Mouse (Mus musculus) bone marrow macrophage, adult 2 months (primary cell): ENCODE results near the gene Gpsm1. TPM values are rescaled to one million over a fixed set of nuclear protein-coding genes. Genes with fewer than 3 reads are reported as not detected.

Source experiments
- H3K27ac ChIP-seq: 2 replicates; pipeline ENCODE4 v1.5.1; 2012; ENCODE audit warnings: low read depth, low read length; ENCODE audit not compliant: insufficient read depth
- H3K4me1 ChIP-seq: 2 replicates; pipeline ENCODE4 v1.6.1; 2012; ENCODE audit warnings: low read length; ENCODE audit not compliant: control insufficient read depth, insufficient read depth
- H3K4me3 ChIP-seq: 2 replicates; pipeline ENCODE4 v1.5.1; 2012; ENCODE audit warnings: mild to moderate bottlenecking, low read length, moderate library complexity; ENCODE audit not compliant: insufficient read depth
- CTCF ChIP-seq: IDR thresholded peaks from 2 replicates; pipeline ENCODE4 v1.5.1; 2012; ENCODE audit warnings: low read depth, mild to moderate bottlenecking, low read length, moderate library complexity
- POLR2A ChIP-seq: IDR thresholded peaks from 2 replicates; pipeline ENCODE4 v1.6.1; 2012; ENCODE audit warnings: mild to moderate bottlenecking, low read depth, low read length, borderline replicate concordance
- polyA plus RNA-seq: library from polyadenylated mRNA; stranded (reverse); fragments of >200 nt; gene quantifications from 2 replicates; pipeline ENCODE4 v1.2.4, GENCODE M21; 2012; ENCODE audit not compliant: missing spikeins, insufficient read depth, insufficient read length

Gene Gpsm1
- polyA plus RNA-seq, 1 experiment, result 5.5 TPM

DNA sequence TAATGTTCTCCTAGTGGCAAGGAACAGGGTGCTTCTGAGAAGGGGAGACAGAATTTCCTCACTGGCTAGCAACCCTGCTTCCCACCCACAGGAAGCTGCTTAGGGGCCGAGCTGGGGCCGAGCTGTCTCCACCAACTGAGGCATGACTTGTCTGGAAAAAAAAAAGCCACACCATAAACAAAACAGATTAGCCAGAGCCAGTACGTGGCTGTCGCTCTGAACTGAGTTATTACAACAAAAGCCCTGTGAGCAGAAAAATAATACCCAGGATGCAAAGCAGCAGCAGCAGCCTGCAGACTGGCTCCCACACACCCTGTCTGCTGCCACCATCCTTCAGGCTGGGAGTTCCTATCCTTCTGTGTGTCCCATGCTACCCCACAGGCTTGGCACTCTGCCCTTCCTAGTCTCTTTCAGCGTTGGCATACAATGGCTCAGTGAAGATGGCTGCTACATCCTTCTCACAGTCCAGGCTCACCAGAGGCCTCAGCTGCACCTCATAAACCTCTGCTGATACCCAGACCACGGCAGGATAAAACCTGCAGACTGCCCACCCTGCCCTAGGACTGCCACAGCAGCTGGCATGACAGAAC, 18.6 kb upstream of the Gpsm1 start:
- Histone ChIP-seq H3K4me3 (no peak overlapping the region), H3K4me1 (no peaks in the 10 kb centered on the region), H3K27ac (no peak overlapping the region)
- no peak for TF ChIP-seq POLR2A
- TF ChIP-seq CTCF, result no peak

DNA sequence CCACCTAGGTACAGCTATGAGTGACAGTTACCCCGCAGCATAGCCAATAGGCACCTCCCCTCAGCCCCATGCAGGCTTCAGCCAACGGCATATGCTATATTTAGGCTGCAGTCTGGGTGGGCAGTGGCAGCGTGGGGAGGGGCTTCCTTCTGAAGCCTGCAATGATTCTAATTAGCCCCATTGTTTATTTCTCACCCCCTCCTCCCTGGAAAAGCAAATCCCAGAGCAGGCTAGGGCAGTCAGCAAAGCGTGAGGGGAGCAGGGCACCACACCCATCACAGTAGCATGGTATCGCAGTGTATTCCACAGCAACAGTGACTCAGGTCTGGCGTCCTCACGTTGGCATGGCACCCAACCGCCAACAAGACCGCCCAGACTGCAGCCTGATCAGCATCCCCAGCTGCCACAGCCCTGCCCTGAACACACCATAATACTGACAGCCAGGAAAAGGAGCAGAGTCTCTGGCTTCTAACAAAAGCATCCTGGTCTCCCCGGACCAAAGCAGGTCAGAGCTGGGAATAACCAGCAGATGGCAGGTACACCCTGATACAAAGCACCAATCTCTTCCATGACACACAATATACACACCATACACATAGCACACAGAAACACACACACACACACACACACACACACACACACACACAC, 17.0 kb upstream of the Gpsm1 start:
- Histone ChIP-seq H3K4me3 (no peak overlapping the region), H3K4me1 (no peaks in the 10 kb centered on the region), H3K27ac (no peak overlapping the region)
- TF ChIP-seq POLR2A, result no peak
- TF ChIP-seq CTCF, result no peak

DNA sequence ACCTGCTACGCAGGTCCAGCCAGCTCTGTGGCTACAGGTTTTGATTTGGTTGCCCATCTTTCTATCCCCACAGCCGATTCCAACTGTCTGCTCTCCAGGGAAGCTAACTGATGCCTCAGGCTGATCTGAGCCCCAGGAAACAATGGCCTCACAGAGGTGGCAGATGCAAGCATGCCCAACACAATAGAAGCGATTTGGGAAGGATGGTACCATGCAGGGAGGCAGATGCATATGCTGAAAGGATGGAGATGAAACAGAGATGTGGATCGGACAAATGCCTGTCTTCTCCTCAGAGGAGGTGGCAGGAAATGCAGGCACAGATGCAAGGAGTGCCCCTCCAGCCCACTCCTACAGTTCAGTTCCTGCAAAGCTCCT, 16.5 kb upstream of the Gpsm1 start:
- no peak overlapping the region for H3K27ac ChIP-seq
- H3K4me1 ChIP-seq, result no peaks in the 10 kb centered on the region
- no peak for TF ChIP-seq POLR2A
- no peak for TF ChIP-seq CTCF
- no peak overlapping the region for H3K4me3 ChIP-seq

DNA sequence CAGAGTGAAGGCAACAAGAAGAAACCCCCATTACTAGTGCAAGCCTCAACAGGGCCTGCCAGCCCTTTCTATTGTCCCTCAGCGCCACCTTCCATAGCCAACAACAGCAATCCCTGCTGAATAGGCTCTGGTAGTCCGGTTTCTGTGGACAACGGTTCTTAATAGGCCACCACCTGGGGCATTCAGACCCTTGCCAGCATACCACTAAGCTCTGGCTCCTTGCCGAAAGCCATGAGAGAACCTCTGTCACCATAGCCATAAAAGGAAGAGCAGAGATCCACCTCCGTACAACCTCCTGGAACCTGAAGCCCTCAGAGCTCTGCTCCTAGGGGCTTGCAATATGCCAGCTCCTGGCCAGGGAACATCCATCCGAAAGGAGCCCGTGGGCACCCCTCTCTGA, 16.0 kb upstream of the Gpsm1 start:
- no peak overlapping the region for H3K4me3 ChIP-seq
- TF ChIP-seq POLR2A, result no peak
- no peak for TF ChIP-seq CTCF
- no peak overlapping the region for H3K27ac ChIP-seq
- H3K4me1 ChIP-seq, result no peaks in the 10 kb centered on the region

DNA sequence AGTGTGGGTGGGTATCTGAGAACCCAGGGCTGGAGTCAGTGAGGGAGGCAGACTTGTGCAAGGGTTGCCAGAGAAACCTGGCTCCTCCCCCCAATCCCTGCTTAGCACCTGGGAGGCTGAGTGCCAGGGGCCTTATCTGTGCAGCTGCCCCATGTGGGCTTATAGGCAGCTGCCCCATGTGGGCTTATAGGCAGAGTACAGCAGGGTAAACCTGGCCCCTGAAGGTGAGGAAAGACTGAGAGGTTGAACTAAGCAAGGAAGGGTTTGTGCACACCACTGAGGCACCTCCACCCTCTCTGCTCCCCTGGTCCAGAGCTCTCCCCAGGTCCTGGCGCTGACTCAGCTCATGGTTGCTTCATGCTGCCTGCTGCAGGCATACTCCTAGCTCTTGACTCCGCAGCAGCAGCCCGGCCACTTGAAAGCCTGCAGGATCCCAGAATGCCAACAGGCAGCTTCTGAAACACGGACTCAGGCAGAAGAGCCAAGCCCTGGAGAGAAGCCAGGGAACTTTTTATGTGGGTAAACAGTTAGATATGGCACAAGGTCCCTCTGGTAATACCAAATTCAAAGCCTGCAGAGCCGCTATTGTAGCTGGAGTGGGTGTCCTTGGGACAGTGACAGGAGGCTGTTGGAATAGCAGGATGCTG, 15.0 kb upstream of the Gpsm1 start:
- no peak for TF ChIP-seq POLR2A
- TF ChIP-seq CTCF, result no peak
- Histone ChIP-seq H3K4me3 (no peak overlapping the region), H3K27ac (no peak overlapping the region), H3K4me1 (no peaks in the 10 kb centered on the region)

DNA sequence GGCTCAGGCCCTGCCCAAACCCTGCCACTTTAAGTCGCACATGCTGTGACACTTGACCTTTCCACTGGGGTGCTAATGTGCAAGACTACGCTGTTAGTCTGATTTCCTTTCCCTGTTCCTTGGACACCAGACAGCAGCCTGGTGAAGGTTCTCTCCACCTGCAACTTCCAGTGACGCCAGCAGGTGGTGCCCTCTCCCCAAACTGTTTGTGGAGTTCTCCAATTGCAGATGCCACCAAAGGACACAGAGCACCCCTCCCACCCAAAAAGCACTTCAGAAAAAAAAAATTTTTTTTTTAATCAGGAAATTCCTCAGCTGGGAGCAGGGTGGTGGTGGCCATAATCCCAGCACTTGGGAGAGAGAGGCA, 14.5 kb upstream of the Gpsm1 start:
- H3K4me1 ChIP-seq, result no peaks in the 10 kb centered on the region
- no peak for TF ChIP-seq POLR2A
- TF ChIP-seq CTCF, result peak; percentile 87

DNA sequence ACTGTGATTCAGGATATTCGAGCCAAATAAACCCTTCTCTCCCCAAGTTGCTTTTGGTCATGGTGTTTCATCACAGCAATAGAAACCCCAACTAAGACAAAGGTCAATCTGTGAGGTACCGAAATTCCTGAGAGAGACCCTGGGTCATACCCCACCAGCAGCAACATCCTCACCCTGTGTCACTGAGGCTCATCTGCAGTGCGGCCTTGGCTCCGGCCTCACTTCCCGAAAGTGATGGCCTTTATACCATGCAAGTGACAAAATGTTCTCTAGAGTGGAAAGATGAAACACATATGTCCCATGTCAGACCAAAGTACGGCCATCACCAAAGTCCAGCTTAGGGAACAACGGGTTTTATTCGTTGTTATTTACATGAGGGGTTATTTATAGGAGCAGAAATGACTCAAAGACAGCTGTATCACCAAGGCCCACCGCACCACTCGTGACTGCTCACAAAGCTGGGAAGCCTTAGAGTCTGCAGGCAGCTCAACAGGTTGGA, 13.3 kb upstream of the Gpsm1 start:
- Histone ChIP-seq H3K4me3 (no peak overlapping the region), H3K27ac (no peak overlapping the region), H3K4me1 (no peaks in the 10 kb centered on the region)
- no peak for TF ChIP-seq POLR2A

More for the DNA sequence above, 14.5 kb upstream of the Gpsm1 start:
- Histone ChIP-seq H3K27ac (no peak overlapping the region), H3K4me3 (no peak overlapping the region)

DNA sequence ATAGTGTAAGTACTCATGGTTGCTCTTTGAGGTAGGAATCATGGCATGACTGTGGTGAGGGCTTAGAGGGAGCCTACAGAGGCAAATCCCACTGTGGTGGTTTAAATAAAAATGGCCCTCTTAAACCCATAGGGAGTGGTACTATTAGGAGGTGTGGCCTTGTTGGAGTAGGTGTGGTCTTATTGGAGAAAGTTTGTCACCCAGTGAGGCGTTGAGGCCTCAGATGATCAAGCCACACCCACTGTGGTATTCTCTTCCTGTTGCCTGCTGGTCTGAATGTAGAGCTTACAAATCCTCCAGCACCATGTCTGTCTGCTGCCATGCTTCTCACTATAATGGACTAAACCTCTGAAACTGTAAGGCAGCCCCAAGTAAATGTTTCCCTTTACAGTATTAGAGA, 10.6 kb upstream of the Gpsm1 start:
- Histone ChIP-seq H3K4me1 (peaks cover 5% of the 10 kb centered on the region; the same call in 1 of the 2 replicates), H3K4me3 (no peak overlapping the region), H3K27ac (no peak overlapping the region)
- TF ChIP-seq CTCF (no peak), POLR2A (no peak)

DNA sequence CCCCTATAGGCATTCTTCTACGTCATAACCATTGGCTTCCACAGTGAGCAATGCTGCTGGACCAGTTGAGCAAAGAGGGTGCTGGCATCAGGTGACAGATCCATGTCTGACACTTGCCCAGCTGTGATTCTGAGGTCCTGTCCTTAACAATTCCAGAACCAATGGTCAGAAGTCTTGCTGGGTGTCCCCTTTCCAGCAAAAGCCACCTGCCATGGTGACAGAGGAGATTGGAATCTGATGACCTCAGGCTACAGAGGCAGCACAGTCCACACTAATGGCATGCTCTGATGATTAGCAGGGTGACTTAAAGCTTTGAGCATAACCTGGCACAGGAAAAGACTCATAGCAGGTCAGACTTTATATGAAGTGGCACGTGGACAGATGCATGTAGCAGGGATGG, 9.8 kb upstream of the Gpsm1 start:
- TF ChIP-seq POLR2A (no peak), CTCF (no peak)
- Histone ChIP-seq H3K4me3 (no peak overlapping the region), H3K27ac (no peak overlapping the region), H3K4me1 (peaks cover 5% of the 10 kb centered on the region; the same call in 1 of the 2 replicates)

DNA sequence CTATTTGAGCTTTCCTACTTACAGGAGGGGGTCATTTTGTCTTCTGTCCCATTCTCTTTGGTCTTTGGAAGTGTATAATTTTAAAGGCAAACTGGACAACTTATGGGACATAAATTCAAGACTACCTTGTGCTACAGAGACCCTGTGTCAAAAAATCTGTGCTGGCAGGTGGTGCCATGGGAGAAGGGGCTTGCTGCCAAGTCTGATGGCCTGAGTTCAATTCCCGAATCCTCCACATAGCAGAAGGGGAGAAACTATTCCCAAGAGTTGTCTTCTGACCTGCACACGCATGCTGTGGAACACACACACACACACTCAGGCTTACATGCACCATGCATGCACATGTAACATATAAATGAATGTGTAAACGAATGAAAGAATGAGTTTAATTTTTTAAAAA, 8.6 kb upstream of the Gpsm1 start:
- H3K4me1 ChIP-seq, result peaks cover 7% of the 10 kb centered on the region
- H3K27ac ChIP-seq, result no peak overlapping the region
- no peak for TF ChIP-seq POLR2A
- no peak for TF ChIP-seq CTCF
- H3K4me3 ChIP-seq, result no peak overlapping the region
